Mouse (Mus musculus): ENCODE measurements at regions not wholly inside any gene's neighbourhood (a gene's known extent, or its start where the extent isn't known, plus 50 kb on each side); places are given as distances from the start of the nearest gene placed in this dataset.
"Not testable (repeated sequence)": the region's sequence is repeated elsewhere in the genome, so short reads cannot be mapped to it uniquely, and the experiment has no call there.

DNA sequence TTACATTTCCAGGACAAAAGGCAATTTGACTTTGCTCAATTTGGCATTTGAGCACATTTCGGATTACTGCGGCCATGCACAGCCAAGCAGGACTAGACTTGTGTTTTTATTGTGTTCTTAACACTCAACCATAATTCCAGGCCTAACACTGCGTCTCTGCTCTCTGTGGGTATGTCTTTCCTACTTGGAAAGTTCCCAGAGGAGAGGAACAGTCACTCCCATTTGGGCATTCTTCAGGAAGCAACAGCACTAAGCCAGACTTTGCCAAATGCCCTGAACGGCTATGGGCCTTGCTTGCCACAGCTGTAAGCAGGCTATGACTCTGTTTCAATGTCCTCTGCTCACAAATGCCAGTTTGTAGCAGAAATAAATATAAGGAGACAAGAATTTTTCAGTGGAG, 56.5 kb upstream of the Pdk3 start:
- Histone ChIP-seq H3K4me1 (no peaks in the 10 kb centered on the region), H3K4me3 (no peak overlapping the region), H3K27me3 (replicated peaks; ENCODE audit: low read depth, poor library complexity, severe bottlenecking) (peaks cover 21% of the 10 kb centered on the region), H3K36me3 (replicated peaks) (no peaks in the 10 kb centered on the region), H3K27ac (replicated peaks) (no peak overlapping the region), H3K9me3 (no peaks in the 10 kb centered on the region)
- no peak for DNase-seq (ENCODE audit: low spot score)
- WGBS, result 83% methylated on average over 4 of the region's 4 CpGs

- peak overlapping the region; percentile 44; the same call in 1 of the 2 replicates for H3K4me3 ChIP-seq
- WGBS, result 80% methylated on average over 8 of the region's 8 CpGs
- no peaks in the 10 kb centered on the region for H3K36me3 ChIP-seq (replicated peaks)
Observed at GRCm38 (mm10) chrX:93888966-93889365, 57.0 kb upstream of the Pdk3 start.

DNA sequence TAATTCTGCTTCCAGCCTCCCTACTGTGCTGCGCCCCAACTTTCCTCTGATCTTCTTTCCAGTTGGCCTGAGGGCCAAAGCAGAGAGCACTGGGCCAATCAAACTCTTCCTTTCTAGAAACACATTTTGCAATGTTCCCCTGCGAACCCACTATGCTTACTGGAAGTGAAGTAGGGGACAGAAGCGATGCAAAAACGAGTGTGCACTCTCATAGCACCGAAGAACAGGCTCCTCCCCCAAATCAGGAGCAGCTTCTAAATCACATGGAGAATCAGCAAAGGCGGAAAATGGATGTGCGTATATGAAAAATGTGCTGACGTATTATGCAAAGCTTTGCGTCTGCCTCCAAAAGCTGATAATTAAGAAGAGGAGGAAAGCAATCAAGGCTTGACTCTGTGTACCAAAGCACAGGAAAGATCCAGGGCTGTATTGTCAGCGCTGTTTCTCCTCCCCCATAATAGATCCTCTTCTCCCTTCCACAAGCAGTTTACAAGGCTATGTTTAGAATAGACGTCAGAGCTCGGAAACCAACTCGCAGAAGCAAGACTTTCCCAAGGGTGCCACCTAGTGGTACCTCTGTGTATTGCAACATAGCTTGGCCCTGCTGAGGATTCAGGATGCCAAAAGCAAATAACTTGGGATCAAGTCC, 57.5 kb upstream of the Pdk3 start:
- no peak overlapping the region for H3K27ac ChIP-seq (replicated peaks)
- 42% methylated on average over 13 of the region's 13 CpGs for WGBS
- peak; percentile 71 for DNase-seq (ENCODE audit: low spot score)
- H3K9me3 ChIP-seq, result no peaks in the 10 kb centered on the region
- peak overlapping the region; percentile 44 for H3K4me3 ChIP-seq
- no peaks in the 10 kb centered on the region for H3K36me3 ChIP-seq (replicated peaks)
- H3K27me3 ChIP-seq (replicated peaks; ENCODE audit: low read depth, poor library complexity, severe bottlenecking), result peaks cover 21% of the 10 kb centered on the region
- H3K4me1 ChIP-seq, result no peaks in the 10 kb centered on the region

More at GRCm38 (mm10) chrX:93888966-93889365, 57.0 kb upstream of the Pdk3 start:
- Histone ChIP-seq H3K27me3 (replicated peaks; ENCODE audit: low read depth, poor library complexity, severe bottlenecking) (peaks cover 21% of the 10 kb centered on the region), H3K4me1 (no peaks in the 10 kb centered on the region), H3K27ac (replicated peaks) (no peak overlapping the region), H3K9me3 (no peaks in the 10 kb centered on the region)
- no peak for DNase-seq (ENCODE audit: low spot score)

DNA sequence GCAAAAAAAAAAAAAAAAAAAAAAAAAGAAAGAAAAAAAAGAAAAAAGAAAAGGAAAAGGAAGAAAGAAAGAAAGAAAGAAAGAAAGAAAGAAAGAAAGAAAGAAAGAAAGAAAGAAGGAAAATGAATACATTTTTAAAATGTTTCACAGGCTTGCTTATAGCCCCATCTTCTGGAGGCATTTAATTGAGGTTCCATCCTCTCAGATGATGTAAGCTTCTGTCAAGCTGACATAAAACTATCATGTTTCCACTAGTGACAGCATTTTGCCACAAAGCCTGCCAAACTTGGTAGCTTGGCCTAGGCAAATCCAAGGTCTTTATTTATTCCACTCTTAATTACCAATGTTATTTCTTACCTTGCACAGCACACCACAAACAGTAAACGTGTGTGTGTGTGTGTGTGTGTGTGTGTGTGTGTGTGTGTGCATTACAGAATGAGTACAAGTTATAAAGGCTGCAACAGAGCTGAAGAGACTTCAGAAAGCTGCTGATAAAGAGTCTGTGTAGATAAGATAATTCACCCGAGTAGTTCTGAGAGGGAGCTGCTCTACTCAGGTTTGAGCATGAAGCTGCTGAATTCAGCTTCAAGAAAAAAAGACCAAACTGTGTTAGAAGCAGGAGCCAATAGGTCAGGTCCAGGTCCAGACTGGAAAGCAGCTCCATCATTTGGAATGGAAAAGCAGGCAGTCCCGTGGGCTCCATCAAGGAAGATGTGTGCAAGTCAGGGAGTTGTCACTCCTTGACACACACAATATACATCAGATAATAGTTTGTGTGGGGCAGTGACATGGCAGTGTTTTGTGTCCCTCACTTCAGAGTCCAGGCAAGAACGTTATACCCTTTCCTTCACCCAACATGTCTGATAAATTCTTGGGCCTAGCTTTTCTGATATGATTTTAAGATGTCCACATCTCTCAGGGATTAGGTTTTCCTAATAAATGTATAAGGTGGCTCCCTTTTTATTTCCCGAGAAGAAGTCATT, 65.1 kb upstream of the Pdk3 start:
- DNase-seq (ENCODE audit: low spot score), result no peak
- no peaks in the 10 kb centered on the region for H3K36me3 ChIP-seq (replicated peaks)
- 77% methylated on average over 5 of the region's 5 CpGs for WGBS
- H3K27ac ChIP-seq (replicated peaks), result no peak overlapping the region
- H3K4me3 ChIP-seq, result no peak overlapping the region
- peaks cover 29% of the 10 kb centered on the region for H3K27me3 ChIP-seq (replicated peaks; ENCODE audit: low read depth, poor library complexity, severe bottlenecking)
- H3K9me3 ChIP-seq, result no peaks in the 10 kb centered on the region
- no peaks in the 10 kb centered on the region for H3K4me1 ChIP-seq

DNA sequence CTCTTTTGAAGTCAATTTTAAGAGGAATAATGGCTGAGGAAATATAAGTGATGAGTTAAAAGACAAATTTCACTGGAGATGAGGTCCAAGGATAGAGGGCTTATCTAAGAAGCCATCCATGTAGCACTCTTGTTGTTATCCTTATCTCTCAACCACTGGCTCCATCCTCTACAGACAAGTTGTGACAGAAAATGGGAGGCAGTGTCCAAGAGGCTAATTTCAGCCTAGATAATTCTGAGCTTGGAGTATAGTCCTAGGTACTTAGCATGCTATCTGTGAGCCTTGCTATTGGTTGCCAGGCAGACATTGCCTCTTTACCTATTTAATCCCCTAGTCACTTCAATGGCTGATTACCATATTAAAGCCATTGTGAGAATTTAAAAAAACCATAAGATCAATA, 65.2 kb upstream of the AU015836 start:
- H3K4me1 ChIP-seq, result no peaks in the 10 kb centered on the region
- no peaks in the 10 kb centered on the region for H3K36me3 ChIP-seq (replicated peaks)
- peaks cover 19% of the 10 kb centered on the region for H3K27me3 ChIP-seq (replicated peaks; ENCODE audit: low read depth, poor library complexity, severe bottlenecking)
- DNase-seq (ENCODE audit: low spot score), result no peak
- H3K9me3 ChIP-seq, result no peaks in the 10 kb centered on the region
- H3K27ac ChIP-seq (replicated peaks), result no peak overlapping the region
- H3K4me3 ChIP-seq, result no peak overlapping the region

DNA sequence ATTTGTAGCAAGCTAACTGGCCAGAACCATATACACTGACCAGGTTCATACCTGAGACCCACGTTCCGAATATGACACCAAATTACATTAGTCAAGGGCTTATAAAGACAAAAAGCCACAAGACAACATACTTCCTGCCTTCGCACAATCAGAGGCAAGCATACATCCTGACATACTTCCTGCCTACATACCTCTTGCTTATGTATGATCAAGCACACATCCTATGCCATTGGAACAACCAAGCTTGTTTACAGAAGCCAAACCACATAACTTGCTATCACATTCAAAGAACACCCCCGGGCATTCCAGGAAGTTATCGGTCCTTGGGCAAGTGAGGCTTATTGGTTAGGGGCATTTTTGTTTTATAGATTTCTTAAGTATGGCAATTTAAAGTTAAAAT, 62.9 kb upstream of the AU015836 start:
- Histone ChIP-seq H3K27me3 (replicated peaks; ENCODE audit: low read depth, poor library complexity, severe bottlenecking) (peaks cover 24% of the 10 kb centered on the region), H3K9me3 (no peaks in the 10 kb centered on the region), H3K4me3 (no peak overlapping the region), H3K4me1 (no peaks in the 10 kb centered on the region), H3K27ac (replicated peaks) (no peak overlapping the region), H3K36me3 (replicated peaks) (no peaks in the 10 kb centered on the region)
- no peak for DNase-seq (ENCODE audit: low spot score)
- WGBS, result 81% methylated on average over 5 of the region's 5 CpGs

DNA sequence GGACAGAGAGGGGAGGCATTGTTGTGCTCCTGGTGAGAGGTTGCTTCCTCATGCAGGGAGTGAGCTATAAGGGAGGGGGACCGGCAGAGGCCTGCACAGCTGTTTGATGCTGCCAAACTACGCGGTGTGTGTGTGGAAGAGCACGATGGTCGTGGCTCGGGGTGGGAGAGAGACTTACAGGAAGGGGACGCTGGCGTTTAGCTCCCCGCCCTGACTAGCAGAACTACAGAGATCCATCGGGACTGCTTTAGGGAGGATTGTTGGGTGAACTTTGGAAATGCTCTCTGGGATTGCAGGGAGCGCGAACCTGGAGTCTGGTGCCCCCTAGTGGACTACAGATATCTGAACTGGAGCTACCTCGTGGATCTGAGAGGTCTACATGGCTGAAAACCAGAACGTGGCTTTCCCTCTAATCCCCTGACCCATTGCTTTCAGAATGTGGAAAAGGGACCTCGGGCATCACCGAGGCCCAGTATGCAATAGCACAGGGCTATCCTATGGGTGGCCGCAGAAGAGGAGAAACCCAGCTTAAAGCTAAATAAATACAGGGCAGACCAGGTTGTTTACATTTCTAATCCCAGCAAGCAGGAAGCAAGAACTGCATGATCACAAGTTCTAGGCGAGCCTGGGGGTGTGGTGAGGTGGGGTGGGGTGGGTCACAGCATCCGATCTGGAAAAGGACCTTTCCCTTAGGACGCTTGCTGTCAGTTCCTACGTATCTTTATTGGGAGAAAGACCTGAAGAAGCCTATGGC, 57.2 kb upstream of the AU015836 start:
- Histone ChIP-seq H3K27ac (replicated peaks) (peak overlapping the region; percentile 71), H3K9me3 (no peaks in the 10 kb centered on the region), H3K27me3 (replicated peaks; ENCODE audit: low read depth, poor library complexity, severe bottlenecking) (peaks cover 59% of the 10 kb centered on the region), H3K4me1 (0 out of 2 replicates have a peak, but pooled peaks cover 3% of the 10 kb centered on the region), H3K36me3 (replicated peaks) (no peaks in the 10 kb centered on the region), H3K4me3 (peak overlapping the region; percentile 50)
- WGBS, result 29% methylated on average over 21 of the region's 21 CpGs
- peak; percentile 65 for DNase-seq (ENCODE audit: low spot score)

- Histone ChIP-seq H3K4me3 (no peak overlapping the region), H3K27ac (replicated peaks) (no peak overlapping the region), H3K27me3 (replicated peaks; ENCODE audit: low read depth, poor library complexity, severe bottlenecking) (peaks cover 59% of the 10 kb centered on the region), H3K36me3 (replicated peaks) (no peaks in the 10 kb centered on the region), H3K9me3 (no peaks in the 10 kb centered on the region), H3K4me1 (0 out of 2 replicates have a peak, but pooled peaks cover 3% of the 10 kb centered on the region)
- no peak for DNase-seq (ENCODE audit: low spot score)
Observed at GRCm38 (mm10) chrX:93915548-93915947, 52.9 kb upstream of the AU015836 start.

DNA sequence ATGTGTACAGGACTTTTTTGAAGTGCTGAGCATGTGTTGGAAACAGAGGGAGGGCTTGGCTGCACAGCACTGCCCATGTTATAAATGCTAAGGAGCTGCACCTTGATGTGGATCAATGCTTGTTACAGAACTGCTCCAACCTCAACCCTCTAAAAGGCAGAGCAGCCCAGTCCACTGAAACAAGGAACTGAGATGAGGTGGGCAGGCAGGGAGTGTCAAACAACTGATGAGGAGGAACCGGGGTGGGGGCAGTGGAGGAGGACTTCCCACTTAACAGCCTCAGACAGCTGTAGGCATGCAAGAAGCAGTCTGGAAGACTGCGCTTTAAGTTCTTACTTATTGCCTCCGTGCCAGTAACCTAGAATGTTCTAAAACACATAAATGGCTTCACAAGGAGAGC, 51.1 kb upstream of the AU015836 start:
- not testable (repeated sequence) for H3K36me3 ChIP-seq (replicated peaks); H3K4me1 ChIP-seq; H3K9me3 ChIP-seq; DNase-seq (ENCODE audit: low spot score); H3K27ac ChIP-seq (replicated peaks); H3K4me3 ChIP-seq
- H3K27me3 ChIP-seq (replicated peaks; ENCODE audit: low read depth, poor library complexity, severe bottlenecking), result peaks cover 41% of the 10 kb centered on the region
- WGBS, result 72% methylated on average over 3 of the region's 3 CpGs
